Mouse (Mus musculus): ENCODE results near the gene Atp6v0d1. TPM values are rescaled to one million over a fixed set of nuclear protein-coding genes. Genes with fewer than 3 reads are reported as not detected.

Gene Atp6v0d1
- polyA plus RNA-seq, 1 experiment: 70.8 TPM

DNA sequence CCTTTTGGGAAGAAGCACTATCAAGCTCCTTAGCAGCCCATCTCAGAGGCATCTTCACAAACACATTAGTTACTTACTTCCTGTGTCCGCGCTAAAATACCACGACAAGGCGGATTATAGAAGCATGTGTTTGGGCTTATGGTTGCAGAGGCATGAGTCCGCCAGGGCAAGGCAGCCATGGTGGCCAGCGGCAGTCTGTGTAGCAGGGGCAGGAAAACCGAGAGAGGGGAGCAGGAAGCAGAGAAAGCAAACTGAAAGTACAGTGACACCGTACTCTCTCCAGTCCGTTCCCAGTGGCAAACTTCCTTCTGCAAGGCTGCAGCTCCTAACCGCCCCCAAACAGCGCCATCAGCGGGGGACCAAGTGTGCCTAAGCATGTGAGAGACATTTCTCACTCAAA lies 66.1 kb downstream of the Atp6v0d1 start:
- H3K36me3 ChIP-seq (ENCODE audit: control insufficient read depth, insufficient read depth, low read length): no peaks in the 10 kb centered on the region
- 39% methylated on average over 12 of the region's 12 CpGs for WGBS
- H3K4me3 ChIP-seq (ENCODE audit: low read depth, low read length): peak overlapping the region; percentile 60
- H3K27me3 ChIP-seq (ENCODE audit: control insufficient read depth, insufficient read depth, low read length): no peaks in the 10 kb centered on the region
- peaks cover 10% of the 10 kb centered on the region for H3K4me1 ChIP-seq (ENCODE audit: control insufficient read depth, insufficient read depth, insufficient read length, low read length)
- 0 out of 2 replicates have a peak overlapping the region, but pooled peaks have one; percentile 33 for H3K27ac ChIP-seq (ENCODE audit: insufficient read depth, low read depth, low read length)
- no peak for TF ChIP-seq CTCF (IDR thresholded peaks at IDR 0.05; ENCODE audit: extremely low read depth, insufficient read length, insufficient replicate concordance, low read depth, low read length)
- TF ChIP-seq POLR2A (IDR thresholded peaks at IDR 0.05; ENCODE audit: low read depth, low read length): no peak

DNA sequence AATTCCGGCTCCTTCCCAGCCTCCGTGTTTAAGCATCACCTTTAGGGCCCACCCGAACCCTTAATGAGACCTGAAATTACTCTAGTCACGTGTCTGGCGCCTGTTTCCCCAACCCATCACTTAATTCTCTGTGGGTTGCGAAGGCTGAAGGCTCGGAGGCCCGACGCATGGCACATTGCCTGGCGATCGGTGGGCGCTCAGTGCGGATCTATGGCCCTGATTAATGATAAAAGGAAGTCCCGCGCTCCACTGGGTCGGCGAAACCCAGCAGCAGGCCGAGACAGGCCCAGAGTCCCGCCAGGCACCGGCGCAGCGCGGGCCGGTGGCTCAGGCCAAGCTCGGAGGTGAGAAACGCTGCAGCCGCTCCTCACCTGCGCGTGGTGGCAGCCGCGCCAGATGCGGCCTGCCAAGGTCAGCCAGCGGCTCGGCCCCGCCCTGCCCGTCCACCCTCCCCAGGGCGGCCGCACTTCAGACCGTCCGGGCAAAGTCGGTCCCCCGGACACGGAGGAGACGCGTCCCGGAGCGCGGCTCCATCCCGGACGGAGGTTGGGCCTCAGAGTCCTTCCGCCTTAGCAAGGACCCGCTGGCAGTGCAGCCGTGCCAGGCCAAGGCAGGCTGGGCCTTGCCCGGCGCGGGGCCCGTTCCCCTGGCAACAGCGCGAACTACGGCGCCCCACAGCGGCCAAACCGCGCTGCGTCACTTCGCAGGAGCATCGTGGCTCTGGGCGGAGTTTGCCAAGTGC lies 69.2 kb downstream of the Atp6v0d1 start, which contains the start of gene Zdhhc1:
Gene Zdhhc1, minus strand, starts transcription at position 464 of the 742 bp plus-strand sequence.
- Histone ChIP-seq H3K27ac (ENCODE audit: insufficient read depth, low read depth, low read length) (0 out of 2 replicates have a peak within 1 kb of the TSS, but pooled peaks have one; percentile 5), H3K4me1 (ENCODE audit: control insufficient read depth, insufficient read depth, insufficient read length, low read length) (peaks cover 10% of the 10 kb centered on the region), H3K4me3 (ENCODE audit: low read depth, low read length) (peak within 1 kb of the TSS; percentile 66), H3K36me3 (ENCODE audit: control insufficient read depth, insufficient read depth, low read length) (no peaks in the 10 kb centered on the region), H3K27me3 (ENCODE audit: control insufficient read depth, insufficient read depth, low read length) (no peaks in the 10 kb centered on the region)
- peak; percentile 45; the same call in 1 of the 2 replicates for TF ChIP-seq CTCF (IDR thresholded peaks at IDR 0.05; ENCODE audit: extremely low read depth, insufficient read length, insufficient replicate concordance, low read depth, low read length)
- TF ChIP-seq POLR2A (IDR thresholded peaks at IDR 0.05; ENCODE audit: low read depth, low read length): no peak; the same call in 1 of the 2 replicates
- 2% methylated on average over 68 of the region's 68 CpGs for WGBS

DNA sequence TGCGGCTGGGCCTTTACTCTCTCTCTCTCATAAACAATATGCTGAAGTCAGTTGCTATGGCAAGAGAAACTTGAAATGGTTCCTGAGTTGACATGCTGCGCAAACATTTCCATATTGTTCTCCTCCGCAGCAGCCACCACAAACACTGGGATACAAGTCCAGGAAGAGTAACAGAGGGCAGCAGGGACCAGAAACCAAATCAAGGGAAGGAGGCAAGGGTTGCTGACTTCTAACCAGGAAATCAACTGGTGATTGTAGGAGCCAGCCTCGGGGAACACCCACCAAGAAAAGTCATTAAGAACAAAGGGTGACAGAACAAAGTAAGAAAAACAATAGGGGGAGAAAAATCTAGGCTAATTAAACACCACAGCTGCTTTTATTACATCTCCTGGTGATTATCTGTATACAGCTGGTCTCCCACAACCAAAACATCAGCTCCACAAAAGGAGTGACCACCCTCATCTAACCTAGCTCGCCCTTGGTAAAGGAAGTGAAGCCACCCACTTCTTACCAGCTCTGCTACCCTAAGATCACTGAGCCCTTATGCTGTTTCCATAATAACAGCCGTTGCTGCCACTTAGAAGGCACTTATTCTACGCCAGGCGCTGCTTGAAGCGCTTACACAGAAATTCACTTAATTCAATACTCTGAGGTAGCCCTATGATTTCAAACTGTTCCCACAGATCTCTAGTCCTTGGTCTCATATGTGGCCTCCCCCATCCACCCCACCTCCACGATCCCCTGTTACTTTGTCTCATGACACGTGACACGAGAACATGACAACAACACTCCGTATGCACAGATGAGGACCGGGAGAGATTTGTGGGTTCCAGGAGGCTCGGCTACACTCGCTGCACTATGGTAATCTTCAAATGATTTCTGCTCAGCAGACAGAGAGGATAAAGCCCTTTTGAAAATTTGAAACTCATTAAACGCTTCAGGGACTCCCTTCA lies 70.2 kb downstream of the Atp6v0d1 start:
- Histone ChIP-seq H3K4me3 (ENCODE audit: low read depth, low read length) (no peak overlapping the region), H3K27ac (ENCODE audit: insufficient read depth, low read depth, low read length) (0 out of 2 replicates have a peak overlapping the region, but pooled peaks have one; percentile 26), H3K4me1 (ENCODE audit: control insufficient read depth, insufficient read depth, insufficient read length, low read length) (peaks cover 10% of the 10 kb centered on the region), H3K27me3 (ENCODE audit: control insufficient read depth, insufficient read depth, low read length) (no peaks in the 10 kb centered on the region), H3K36me3 (ENCODE audit: control insufficient read depth, insufficient read depth, low read length) (no peaks in the 10 kb centered on the region)
- TF ChIP-seq CTCF (IDR thresholded peaks at IDR 0.05; ENCODE audit: extremely low read depth, insufficient read length, insufficient replicate concordance, low read depth, low read length): no peak
- WGBS: 59% methylated on average over 17 of the region's 17 CpGs

DNA sequence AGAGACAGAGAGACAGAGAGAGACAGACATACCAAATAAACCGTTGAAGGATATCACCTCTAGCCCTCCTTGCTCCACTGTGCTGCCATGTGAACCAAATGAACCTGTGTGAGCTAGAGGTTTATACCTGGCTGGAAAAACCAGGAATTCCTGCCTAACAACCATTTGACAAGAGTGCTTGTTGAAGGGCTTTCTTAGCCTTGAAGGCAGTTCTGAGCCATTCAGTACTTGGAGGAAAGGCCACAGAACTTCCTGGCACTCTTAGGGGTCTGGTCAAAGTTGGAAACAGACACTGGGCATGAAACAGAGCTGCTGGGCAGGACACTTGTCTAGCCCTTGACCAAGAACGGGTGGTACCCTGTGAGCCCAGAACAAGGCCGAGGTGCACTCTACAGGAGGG lies 71.3 kb downstream of the Atp6v0d1 start:
- Histone ChIP-seq H3K4me1 (ENCODE audit: control insufficient read depth, insufficient read depth, insufficient read length, low read length) (peaks cover 8% of the 10 kb centered on the region; the same call in 1 of the 2 replicates), H3K27ac (ENCODE audit: insufficient read depth, low read depth, low read length) (no peak overlapping the region), H3K36me3 (ENCODE audit: control insufficient read depth, insufficient read depth, low read length) (no peaks in the 10 kb centered on the region), H3K4me3 (ENCODE audit: low read depth, low read length) (no peak overlapping the region), H3K27me3 (ENCODE audit: control insufficient read depth, insufficient read depth, low read length) (no peaks in the 10 kb centered on the region)
- WGBS: 83% methylated on average over 3 of the region's 3 CpGs
- TF ChIP-seq CTCF (IDR thresholded peaks at IDR 0.05; ENCODE audit: extremely low read depth, insufficient read length, insufficient replicate concordance, low read depth, low read length): no peak
- TF ChIP-seq POLR2A (IDR thresholded peaks at IDR 0.05; ENCODE audit: low read depth, low read length): no peak

DNA sequence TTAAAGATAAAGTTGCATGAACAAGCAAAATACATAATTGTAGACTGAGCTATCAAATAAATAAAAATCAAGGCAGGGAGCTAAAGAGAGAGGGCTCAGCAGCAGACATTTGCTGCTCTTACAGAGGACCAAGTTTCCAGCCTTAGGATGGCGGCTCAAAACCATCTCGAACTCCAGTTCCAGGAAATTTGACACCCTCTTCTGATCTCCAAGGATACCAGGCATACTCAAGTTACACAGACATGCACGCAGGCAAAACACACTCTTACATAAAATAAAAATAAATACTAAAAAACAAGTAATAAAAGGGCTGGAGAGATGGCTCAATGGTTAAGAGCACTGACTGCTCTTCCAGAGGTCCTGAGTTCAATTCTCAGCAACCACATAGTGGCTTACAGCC lies 72.4 kb downstream of the Atp6v0d1 start:
- 80% methylated on average over 3 of the region's 3 CpGs for WGBS
- TF ChIP-seq CTCF (IDR thresholded peaks at IDR 0.05; ENCODE audit: extremely low read depth, insufficient read length, insufficient replicate concordance, low read depth, low read length): no peak
- TF ChIP-seq POLR2A (IDR thresholded peaks at IDR 0.05; ENCODE audit: low read depth, low read length): no peak

DNA sequence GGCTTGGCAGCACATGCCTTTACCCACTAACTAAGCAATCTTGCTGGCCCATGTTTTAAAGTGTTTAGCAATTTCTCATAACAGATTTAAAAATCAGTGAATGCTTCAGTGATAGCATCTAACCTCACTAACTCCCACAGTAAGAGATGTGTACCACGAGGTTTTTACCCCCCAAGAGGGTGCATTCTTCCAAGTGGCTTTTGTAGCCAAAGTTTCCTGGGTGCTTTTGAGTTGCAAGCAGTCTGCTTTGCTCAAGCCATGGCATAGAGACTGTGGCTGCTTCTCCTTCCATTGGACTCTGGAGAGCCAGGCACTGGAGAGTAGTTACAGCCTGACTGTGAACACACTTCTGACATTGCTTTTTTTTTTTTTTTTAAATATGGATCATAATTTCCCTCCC lies 76.6 kb downstream of the Atp6v0d1 start:
- TF ChIP-seq POLR2A (IDR thresholded peaks at IDR 0.05; ENCODE audit: low read depth, low read length) (no peak), CTCF (IDR thresholded peaks at IDR 0.05; ENCODE audit: extremely low read depth, insufficient read length, insufficient replicate concordance, low read depth, low read length) (no peak)
- Histone ChIP-seq H3K27ac (ENCODE audit: insufficient read depth, low read depth, low read length) (no peak overlapping the region), H3K36me3 (ENCODE audit: control insufficient read depth, insufficient read depth, low read length) (no peaks in the 10 kb centered on the region), H3K27me3 (ENCODE audit: control insufficient read depth, insufficient read depth, low read length) (no peaks in the 10 kb centered on the region), H3K4me1 (ENCODE audit: control insufficient read depth, insufficient read depth, insufficient read length, low read length) (no peaks in the 10 kb centered on the region), H3K4me3 (ENCODE audit: low read depth, low read length) (no peak overlapping the region)
- WGBS: 51% methylated on average over 1 of the region's 1 CpGs

More for the DNA sequence above, 72.4 kb downstream of the Atp6v0d1 start:
- Histone ChIP-seq H3K36me3 (ENCODE audit: control insufficient read depth, insufficient read depth, low read length) (no peaks in the 10 kb centered on the region), H3K4me3 (ENCODE audit: low read depth, low read length) (no peak overlapping the region), H3K27ac (ENCODE audit: insufficient read depth, low read depth, low read length) (no peak overlapping the region), H3K27me3 (ENCODE audit: control insufficient read depth, insufficient read depth, low read length) (no peaks in the 10 kb centered on the region), H3K4me1 (ENCODE audit: control insufficient read depth, insufficient read depth, insufficient read length, low read length) (peaks cover 8% of the 10 kb centered on the region; the same call in 1 of the 2 replicates)

All from small intestine, adult 2 months (tissue).